Comparison of ENCODE assay signal across 27 mouse cellular contexts in genomic region chr13:110277709-110278108, GRCm38 (mm10). TPM values are rescaled to one million over a fixed set of nuclear protein-coding genes. Genes with fewer than 3 reads are reported as not detected.
DNase-seq lines count a peak whose midpoint lies in the region; ATAC-seq and TF ChIP-seq lines count a peak whose summit lies in the region.
"Had no signal": no experiment of that assay in that cellular context is flagged by ENCODE, and none has a peak within 500 bp of the region (broad histone marks: within the 10 kb centered on the region; RNA-seq: fewer than 3 reads in every experiment).

No protein-coding gene starts in this region.

- DNase-seq in neural tube, embryonic 10.5 days (ENCODE audit: extremely low spot score, low spot score) = no peak
- no peak for DNase-seq in midbrain, postnatal 0 days (ENCODE audit: low spot score)
- DNase-seq in adrenal gland, postnatal 10 days = no peak
- DNase-seq in heart, embryonic 10.5 days (ENCODE audit: low spot score) = no peak
- DNase-seq in cerebellum, postnatal 25 days = no peak
- DNase-seq: adrenal gland, postnatal 25 days; cerebellum, adult 18-20 months; cerebellum, postnatal 10 days; forebrain, postnatal 0 days; heart, adult 2 months; kidney, adult 11 months; kidney, postnatal 25 days; liver; lung, adult 2 months; lung, postnatal 10 days; right cerebral cortex, postnatal 4 days; thymus, postnatal 4 days had no signal

- no peaks in the 10 kb centered on the region for H3K27me3 ChIP-seq in neural tube, embryonic 12.5 days (replicated peaks)
- no peaks in the 10 kb centered on the region for H3K27me3 ChIP-seq in hindbrain, embryonic 15.5 days
- no peaks in the 10 kb centered on the region for H3K27me3 ChIP-seq in midbrain, postnatal 0 days (ENCODE audit: insufficient read depth, low read length)
- 0 out of 2 replicates have a peak, but pooled peaks cover 4% of the 10 kb centered on the region for H3K27me3 ChIP-seq in heart, embryonic 10.5 days (ENCODE audit: insufficient read depth, poor library complexity, severe bottlenecking)
- H3K27me3 ChIP-seq: forebrain, embryonic 12.5 days; midbrain, embryonic 12.5 days had no signal

- H3K4me3 ChIP-seq in neural tube, embryonic 12.5 days = no peak overlapping the region
- H3K4me3 ChIP-seq in hindbrain, embryonic 15.5 days = peak overlapping the region; percentile 26; the same call in 1 of the 2 replicates
- H3K4me3 ChIP-seq in midbrain, postnatal 0 days (ENCODE audit: low read depth, low read length) = peak overlapping the region; percentile 14
- no peak overlapping the region for H3K4me3 ChIP-seq in heart, embryonic 10.5 days
- H3K4me3 ChIP-seq: embryonic facial prominence, embryonic 15.5 days; forebrain, embryonic 12.5 days; heart, adult 2 months; kidney, embryonic 15.5 days; midbrain, embryonic 12.5 days had no signal

- H3K4me2 ChIP-seq in neural tube, embryonic 12.5 days (replicated peaks) = peak overlapping the region; percentile 44; the same call in 1 of the 2 replicates
- peak overlapping the region; percentile 50 for H3K4me2 ChIP-seq in hindbrain, embryonic 15.5 days
- H3K4me2 ChIP-seq in midbrain, postnatal 0 days (ENCODE audit: low read depth, low read length, poor library complexity, severe bottlenecking) = peak overlapping the region; percentile 37
- H3K4me2 ChIP-seq: embryonic facial prominence, embryonic 15.5 days; forebrain, embryonic 12.5 days; kidney, embryonic 15.5 days had no signal

- no peak overlapping the region for H3K9ac ChIP-seq in neural tube, embryonic 12.5 days
- H3K9ac ChIP-seq in hindbrain, embryonic 15.5 days = no peak overlapping the region
- no peak overlapping the region for H3K9ac ChIP-seq in midbrain, postnatal 0 days (replicated peaks; ENCODE audit: low read length, poor library complexity, severe bottlenecking)
- H3K9ac ChIP-seq: embryonic facial prominence, embryonic 15.5 days; forebrain, embryonic 12.5 days; forebrain, postnatal 0 days; kidney, embryonic 15.5 days; liver, embryonic 14.5 days; midbrain, embryonic 12.5 days had no signal

- H3K27ac ChIP-seq in neural tube, embryonic 12.5 days = no peak overlapping the region
- no peak overlapping the region for H3K27ac ChIP-seq in hindbrain, embryonic 15.5 days (replicated peaks)
- no peak overlapping the region for H3K27ac ChIP-seq in midbrain, postnatal 0 days (ENCODE audit: low read depth, low read length)
- H3K27ac ChIP-seq in heart, embryonic 10.5 days = no peak overlapping the region
- H3K27ac ChIP-seq: embryonic facial prominence, embryonic 15.5 days; forebrain, embryonic 12.5 days; heart, adult 2 months; kidney, embryonic 15.5 days; liver, embryonic 14.5 days; midbrain, embryonic 12.5 days had no signal

- H3K9me3 ChIP-seq in neural tube, embryonic 12.5 days = no peaks in the 10 kb centered on the region
- no peaks in the 10 kb centered on the region for H3K9me3 ChIP-seq in hindbrain, embryonic 15.5 days
- no peaks in the 10 kb centered on the region for H3K9me3 ChIP-seq in midbrain, postnatal 0 days (ENCODE audit: low read length)
- H3K9me3 ChIP-seq in heart, embryonic 10.5 days = no peaks in the 10 kb centered on the region
- H3K9me3 ChIP-seq: embryonic facial prominence, embryonic 15.5 days; forebrain, embryonic 12.5 days; kidney, embryonic 15.5 days; midbrain, embryonic 12.5 days had no signal

- no peak for TF ChIP-seq CTCF in midbrain, postnatal 0 days (IDR thresholded peaks at IDR 0.05)

- H3K4me1 ChIP-seq in neural tube, embryonic 12.5 days = 0 out of 2 replicates have a peak, but pooled peaks cover 6% of the 10 kb centered on the region
- peaks cover 10% of the 10 kb centered on the region; the same call in 1 of the 2 replicates for H3K4me1 ChIP-seq in hindbrain, embryonic 15.5 days (replicated peaks)
- H3K4me1 ChIP-seq in midbrain, postnatal 0 days (ENCODE audit: insufficient read depth, low read length) = no peaks in the 10 kb centered on the region
- H3K4me1 ChIP-seq in heart, embryonic 10.5 days = peaks cover 9% of the 10 kb centered on the region

- no peak for ATAC-seq in neural tube, embryonic 12.5 days (ENCODE audit: low FRiP score, low read depth)
- no peak for ATAC-seq in hindbrain, embryonic 15.5 days (ENCODE audit: low FRiP score, low read depth)
- no peak for ATAC-seq in midbrain, postnatal 0 days (ENCODE audit: low FRiP score)
- ATAC-seq: forebrain, postnatal 0 days; Patski had no signal

- no peaks in the 10 kb centered on the region for H3K36me3 ChIP-seq in neural tube, embryonic 12.5 days
- 0 out of 2 replicates have a peak, but pooled peaks cover 4% of the 10 kb centered on the region for H3K36me3 ChIP-seq in hindbrain, embryonic 15.5 days
- H3K36me3 ChIP-seq in midbrain, postnatal 0 days (ENCODE audit: insufficient read depth, low read length) = no peaks in the 10 kb centered on the region
- H3K36me3 ChIP-seq in heart, embryonic 10.5 days = no peaks in the 10 kb centered on the region
- H3K36me3 ChIP-seq: embryonic facial prominence, embryonic 15.5 days; forebrain, embryonic 12.5 days; G1E; kidney, embryonic 15.5 days; midbrain, embryonic 12.5 days had no signal

RNA-seq across cellular contexts. Expression of gene Rab3c, which starts 3.1 kb away (rescaled TPM):
- polyA plus RNA-seq in neural tube, embryonic 12.5 days (2016; fragmentation: Nextera tagmentation; extraction: Ambion mirVana) = 92.4 and 112 TPM in 2 replicates
- 198 and 205 TPM in 2 replicates for polyA plus RNA-seq in hindbrain, embryonic 15.5 days (2015; fragmentation: Nextera tagmentation; extraction: Ambion mirVana)
- 168 and 199 TPM in 2 replicates for total RNA-seq in midbrain, postnatal 0 days (2014; rRNA removed)
- polyA plus RNA-seq in midbrain, postnatal 0 days (2015; fragmentation: Nextera tagmentation; extraction: Ambion mirVana) = 135 and 164 TPM in 2 replicates
- 10 to 100 TPM; 21.2 to 24.4 TPM for total RNA-seq in adrenal gland, postnatal 10 days (2021)
- 0.09 and 0.54 TPM in 2 replicates for polyA plus RNA-seq in heart, embryonic 10.5 days (2016; fragmentation: Nextera tagmentation; extraction: Ambion mirVana)
- polyA plus RNA-seq: G1E; Patski; thymus, postnatal 0 days had no signal

Comparison
In these comparisons a context has a peak if more than half of its experiments do, and no peak if none do; other contexts are left out.
1. H3K4me3 ChIP-seq: peak in hindbrain, embryonic 15.5 days (single experiment) and midbrain, postnatal 0 days (single experiment); none in neural tube, embryonic 12.5 days (single experiment) and heart, embryonic 10.5 days (single experiment).
2. RNA of gene Rab3c, which starts 3.1 kb away (polyA plus RNA-seq): 198 to 205 TPM in hindbrain, embryonic 15.5 days, 135 to 164 TPM in midbrain, postnatal 0 days and 92.4 to 112 TPM in neural tube, embryonic 12.5 days; 0.09 to 0.54 TPM in heart, embryonic 10.5 days; every median in the first group is over 10 times any median in the second.
3. Peak in every context shown above with its lines, with median percentiles within 50 percentile points of each other: H3K4me2 ChIP-seq.